Mouse (Mus musculus) left cerebral cortex, postnatal 36 days (tissue): ENCODE results near the gene Eno3. TPM values are rescaled to one million over a fixed set of nuclear protein-coding genes. Genes with fewer than 3 reads are reported as not detected.

ENCODE experiments used
- DNase-seq, 2 experiments: peaks; one replicate each; pipeline ENCODE4 v3.0.0; 2021 to 2022; ENCODE audit warnings: low spot score in 2 of 2, mixed read lengths in 1 of 2
- intact Hi-C: fragments of 180-260 bp; cut with DNase I; formaldehyde crosslinking; loops from one replicate; pipeline ENCODE4 v1.15.1; 2025
- microRNA-seq: library from miRNA; unstranded; fragments of <30 nt; microRNA quantifications from one replicate; pipeline ENCODE4 v1.2.0, GENCODE M21; 2022
- total RNA-seq, 2 experiments: library from RNA; stranded (reverse); gene quantifications; 2 replicates each; pipeline ENCODE4 v1.2.3; 2021

Gene Eno3
- total RNA-seq, 2 experiments from 2014 or later: 9.5 to 9.6 TPM

GRCm38 (mm10) chr11:70701221-70701955 is 44.4 kb downstream of the Eno3 start:
- intact Hi-C loops: loop anchor here (2.0 to 5.0 kb wide), 2 partner anchors 15 to 56 kb away; no protein-coding TSS in a partner anchor
- no peak for DNase-seq

DNA sequence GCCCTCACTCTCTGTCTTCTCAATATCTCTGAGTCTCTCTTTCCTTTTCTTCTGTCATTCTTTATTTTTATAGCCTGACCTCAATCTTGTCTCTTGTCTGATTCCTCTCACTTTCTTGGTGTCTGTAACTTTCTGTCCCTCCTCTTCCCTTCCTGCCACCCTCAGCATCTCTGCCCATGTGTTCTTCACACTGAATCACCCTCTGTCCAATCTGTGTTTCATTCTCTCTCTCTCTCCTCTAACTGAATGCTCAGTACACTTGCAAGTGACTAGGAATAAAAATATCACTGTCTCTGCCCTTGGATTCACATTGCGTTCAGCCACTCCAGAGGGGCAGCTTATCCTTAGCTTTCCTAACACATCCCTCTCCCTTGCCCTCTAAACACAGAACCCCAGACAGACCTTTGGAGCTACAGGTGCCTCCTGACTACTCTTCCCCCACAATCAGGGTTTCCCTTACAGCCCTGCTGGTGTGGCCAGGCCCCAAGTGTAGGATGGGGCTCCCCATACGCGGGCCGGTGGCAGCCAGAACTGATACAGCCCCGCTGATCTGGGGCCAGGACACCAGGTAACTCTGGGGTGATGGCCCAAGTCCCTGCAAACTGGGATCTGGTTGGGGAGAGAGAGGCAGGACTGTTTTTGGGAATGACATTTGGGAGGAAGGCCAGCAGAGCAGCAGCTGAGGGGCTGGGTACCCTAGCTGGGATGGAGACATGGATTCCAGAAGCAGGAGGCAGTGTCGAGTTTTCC is 45.2 kb downstream of the Eno3 start:
- intact Hi-C loops: loop anchor here (2.0 to 5.0 kb wide), 2 partner anchors 15 to 55 kb away; no protein-coding TSS in a partner anchor
- no peak for DNase-seq

- intact Hi-C loops: loop anchor here (5.0 kb wide), 1 partner anchor 55 kb away; no protein-coding TSS in a partner anchor
These were observed 45.8 kb downstream of the Eno3 start for GRCm38 (mm10) chr11:70702781-70703180.

DNA sequence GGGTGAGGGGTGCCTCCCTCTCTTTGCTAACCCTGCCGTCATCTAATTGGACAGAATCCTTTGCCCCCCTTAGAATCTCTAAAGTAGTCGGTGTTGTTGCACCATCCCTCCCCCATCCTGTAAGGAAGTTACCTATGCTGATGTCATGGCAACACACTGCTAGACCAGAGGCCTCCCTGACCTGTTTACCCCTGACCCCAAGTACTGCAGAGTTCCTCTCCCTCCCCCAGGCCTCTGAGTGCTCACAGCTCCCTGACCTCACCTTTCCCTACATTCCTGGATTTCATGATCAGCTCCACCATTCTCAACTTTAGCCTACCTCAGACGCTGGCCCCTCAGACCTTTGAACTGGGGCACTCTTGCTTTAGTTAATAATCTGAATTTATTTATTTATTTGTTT is 49.1 kb downstream of the Eno3 start:
- no peak for DNase-seq
- intact Hi-C loops: no loop called here

More at GRCm38 (mm10) chr11:70702781-70703180, 45.8 kb downstream of the Eno3 start:
- DNase-seq: no peak

DNA sequence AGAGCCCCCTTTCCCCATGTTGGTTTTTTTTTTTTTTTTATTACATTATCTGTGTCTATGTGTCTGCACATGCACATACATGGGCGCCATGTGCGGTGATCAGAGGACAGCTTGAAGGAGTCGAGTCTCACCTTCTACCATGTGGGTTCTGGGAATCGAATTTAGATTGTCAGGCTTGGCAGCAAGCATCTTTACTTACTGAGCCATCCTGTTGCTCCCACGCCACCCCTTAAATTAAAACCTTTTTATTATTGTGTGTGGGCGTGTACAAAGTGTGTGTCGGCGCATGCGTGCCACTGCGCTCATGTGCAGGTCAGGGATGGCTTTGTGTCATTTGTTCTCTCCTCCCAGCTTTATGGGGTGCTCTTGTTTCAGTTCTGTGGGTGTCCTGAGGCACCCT is 54.0 kb downstream of the Eno3 start:
- no peak for DNase-seq
- intact Hi-C loops: no loop called here

Small RNA genes within 50 kb of the gene (microRNA-seq; reads per million reads assigned to microRNA genes)
- not detected for gene Mir6925

Other genes with a start within 250 kb of the Eno3 start
- 10 to 100 TPM; 35.5 to 37.0 TPM for gene Pelp1, start 247.2 kb upstream of the Eno3 start, total RNA-seq
- gene Arrb2, start 224.6 kb upstream of the Eno3 start, total RNA-seq: 10 to 100 TPM; 55.5 to 76.0 TPM
- gene Med11, start 205.3 kb upstream of the Eno3 start, total RNA-seq: 10 to 100 TPM; 14.0 to 16.7 TPM
- gene Zmynd15, start 197.8 kb upstream of the Eno3 start, total RNA-seq: under 1 TPM; 0.12 to 0.86 TPM
- 1 to 10 TPM in 1 of 2 experiments, under 1 TPM in 1; 0.94 to 1.0 TPM for gene Cxcl16, start 197.2 kb upstream of the Eno3 start, total RNA-seq
- gene Tm4sf5, start 152.0 kb upstream of the Eno3 start, total RNA-seq: not detected
- not detected for gene Vmo1, start 142.6 kb upstream of the Eno3 start, total RNA-seq
- gene Gltpd2, start 138.0 kb upstream of the Eno3 start, total RNA-seq: not detected
- gene Psmb6, start 131.8 kb upstream of the Eno3 start, total RNA-seq: 100 to 1,000 TPM; 164 to 187 TPM
- not detected for gene Gm40193, start 124.3 kb upstream of the Eno3 start, total RNA-seq
- gene Pld2, start 117.1 kb upstream of the Eno3 start, total RNA-seq: 10 to 100 TPM; 14.5 to 20.7 TPM
- 100 to 1,000 TPM; 380 to 465 TPM for gene Mink1, start 94.3 kb upstream of the Eno3 start, total RNA-seq
- gene 4930544D05Rik, start 41.4 kb upstream of the Eno3 start, total RNA-seq: not detected
- not detected for gene Chrne, start 38.0 kb upstream of the Eno3 start, total RNA-seq
- gene Gp1ba, start 18.1 kb upstream of the Eno3 start, total RNA-seq: not detected
- 10 to 100 TPM; 78.6 to 87.8 TPM for gene Rnf167, start 10.0 kb upstream of the Eno3 start, total RNA-seq
- 100 to 1,000 TPM; 113 to 125 TPM for gene Slc25a11, start 9.7 kb upstream of the Eno3 start, total RNA-seq
- gene Pfn1, start 2.6 kb upstream of the Eno3 start, total RNA-seq: 100 to 1,000 TPM; 217 to 244 TPM
- gene Spag7, start 12.2 kb downstream of the Eno3 start, total RNA-seq: 10 to 100 TPM; 52.5 to 57.8 TPM
- gene Camta2, start 30.9 kb downstream of the Eno3 start, total RNA-seq: 100 to 1,000 TPM; 232 to 256 TPM
- gene Inca1, start 43.0 kb downstream of the Eno3 start, total RNA-seq: 1 to 10 TPM; 1.8 to 1.9 TPM
- gene Kif1c, start 43.3 kb downstream of the Eno3 start, total RNA-seq: 10 to 100 TPM; 58.9 to 59.3 TPM
- gene Zfp3, start 107.0 kb downstream of the Eno3 start, total RNA-seq: 10 to 100 TPM; 17.3 to 21.7 TPM
- gene Scimp, start 155.4 kb downstream of the Eno3 start, total RNA-seq: not detected
- 100 to 1,000 TPM; 124 to 125 TPM for gene Rabep1, start 187.6 kb downstream of the Eno3 start, total RNA-seq